Mouse (Mus musculus): ENCODE data around the gene Fgfr2. TPM values are rescaled to one million over a fixed set of nuclear protein-coding genes. Genes with fewer than 3 reads are reported as not detected.

Gene Fgfr2
- polyA plus RNA-seq, 1 experiment, result 14.8 TPM

DNA sequence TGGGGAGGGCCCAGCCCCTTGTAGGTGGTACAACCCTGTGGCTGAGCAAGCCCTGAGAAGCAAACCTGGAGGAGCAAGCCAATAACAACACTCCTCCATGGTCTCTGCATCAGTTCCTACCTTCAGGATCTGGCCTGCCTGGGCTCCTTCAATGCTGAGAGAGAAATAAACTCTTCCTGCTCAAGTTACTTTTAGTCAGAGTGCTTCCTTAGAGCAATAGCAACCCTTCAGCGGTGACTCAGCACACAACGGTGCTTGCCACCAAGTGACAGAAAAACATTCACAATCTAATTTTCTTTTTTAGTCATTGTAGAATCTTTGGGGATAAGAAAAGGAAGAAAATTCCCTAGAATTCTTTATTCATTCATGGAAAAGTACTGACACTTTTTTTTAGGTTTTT is 1446.0 kb downstream of the Fgfr2 start:
- no peak for TF ChIP-seq CTCF (conservative IDR thresholded peaks at IDR 0.05; ENCODE audit: insufficient read depth, insufficient read length, low read depth, low read length)
- TF ChIP-seq POLR2A (IDR thresholded peaks at IDR 0.05; ENCODE audit: low read depth, low read length), result no peak
- H3K27ac ChIP-seq (ENCODE audit: insufficient read depth, low read depth, low read length), result no peak overlapping the region
- DNase-seq, result no peak
- H3K4me1 ChIP-seq (ENCODE audit: control insufficient read depth, insufficient read depth, low read length), result no peaks in the 10 kb centered on the region
- H3K4me3 ChIP-seq (ENCODE audit: insufficient read depth, low read depth, low read length), result no peak overlapping the region
- no peaks in the 10 kb centered on the region for H3K27me3 ChIP-seq (replicated peaks; ENCODE audit: control insufficient read depth, insufficient read depth, low read length)
- WGBS, result 87% methylated on average over 2 of the region's 2 CpGs
- no peaks in the 10 kb centered on the region for H3K36me3 ChIP-seq (ENCODE audit: control insufficient read depth, insufficient read depth, low read length)

DNA sequence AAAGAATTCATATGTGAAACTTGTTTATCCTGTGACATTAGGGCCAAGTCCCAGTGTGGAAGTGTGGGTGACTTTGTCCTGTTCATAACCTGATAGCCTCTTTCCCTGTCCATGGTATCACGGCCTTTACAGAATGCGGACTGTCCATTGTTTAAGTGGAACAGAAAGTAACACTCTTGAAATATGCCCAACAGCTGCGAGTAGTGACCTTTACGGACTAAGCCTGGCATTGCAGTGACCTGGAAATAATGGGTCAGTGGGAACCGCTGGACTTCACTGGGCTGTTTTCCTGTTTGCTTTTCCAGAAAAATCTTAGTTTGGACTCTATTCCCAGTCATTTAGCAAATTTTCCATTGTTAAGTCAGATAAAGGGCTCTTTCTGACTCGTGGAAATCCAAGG is 1452.6 kb downstream of the Fgfr2 start:
- H3K4me3 ChIP-seq (ENCODE audit: insufficient read depth, low read depth, low read length), result no peak overlapping the region
- WGBS, result 38% methylated on average over 6 of the region's 6 CpGs
- no peaks in the 10 kb centered on the region for H3K4me1 ChIP-seq (ENCODE audit: control insufficient read depth, insufficient read depth, low read length)
- TF ChIP-seq POLR2A (IDR thresholded peaks at IDR 0.05; ENCODE audit: low read depth, low read length) (no peak), CTCF (conservative IDR thresholded peaks at IDR 0.05; ENCODE audit: insufficient read depth, insufficient read length, low read depth, low read length) (no peak)
- H3K27ac ChIP-seq (ENCODE audit: insufficient read depth, low read depth, low read length), result no peak overlapping the region
- H3K36me3 ChIP-seq (ENCODE audit: control insufficient read depth, insufficient read depth, low read length), result no peaks in the 10 kb centered on the region
- DNase-seq, result no peak
- no peaks in the 10 kb centered on the region; the same call in 1 of the 2 replicates for H3K27me3 ChIP-seq (replicated peaks; ENCODE audit: control insufficient read depth, insufficient read depth, low read length)

DNA sequence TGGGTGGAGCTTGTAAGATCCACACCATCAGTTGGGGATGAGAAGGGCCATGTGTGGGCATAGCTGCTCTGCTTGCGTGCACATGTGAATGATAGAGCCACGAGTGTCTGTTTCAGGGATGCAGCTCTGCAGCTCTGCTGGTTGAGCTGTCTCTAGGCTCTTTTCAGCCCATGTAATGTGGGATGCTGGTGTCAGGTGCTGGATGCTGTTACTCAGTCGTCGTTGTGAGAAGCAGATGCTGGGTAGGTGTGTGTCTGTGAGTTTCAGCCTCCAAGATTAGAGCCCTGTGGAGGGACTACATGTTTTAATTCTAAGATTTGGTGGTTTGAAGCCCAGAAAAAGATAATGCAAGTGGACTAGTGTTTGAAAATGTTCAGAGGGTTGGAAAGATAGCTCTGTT is 1453.8 kb downstream of the Fgfr2 start:
- no peaks in the 10 kb centered on the region for H3K36me3 ChIP-seq (ENCODE audit: control insufficient read depth, insufficient read depth, low read length)
- DNase-seq, result no peak
- TF ChIP-seq POLR2A (IDR thresholded peaks at IDR 0.05; ENCODE audit: low read depth, low read length) (no peak), CTCF (conservative IDR thresholded peaks at IDR 0.05; ENCODE audit: insufficient read depth, insufficient read length, low read depth, low read length) (no peak)
- H3K27me3 ChIP-seq (replicated peaks; ENCODE audit: control insufficient read depth, insufficient read depth, low read length), result no peaks in the 10 kb centered on the region; the same call in 1 of the 2 replicates
- H3K27ac ChIP-seq (ENCODE audit: insufficient read depth, low read depth, low read length), result no peak overlapping the region
- no peaks in the 10 kb centered on the region for H3K4me1 ChIP-seq (ENCODE audit: control insufficient read depth, insufficient read depth, low read length)
- no peak overlapping the region for H3K4me3 ChIP-seq (ENCODE audit: insufficient read depth, low read depth, low read length)
- WGBS, result 74% methylated on average over 4 of the region's 4 CpGs

DNA sequence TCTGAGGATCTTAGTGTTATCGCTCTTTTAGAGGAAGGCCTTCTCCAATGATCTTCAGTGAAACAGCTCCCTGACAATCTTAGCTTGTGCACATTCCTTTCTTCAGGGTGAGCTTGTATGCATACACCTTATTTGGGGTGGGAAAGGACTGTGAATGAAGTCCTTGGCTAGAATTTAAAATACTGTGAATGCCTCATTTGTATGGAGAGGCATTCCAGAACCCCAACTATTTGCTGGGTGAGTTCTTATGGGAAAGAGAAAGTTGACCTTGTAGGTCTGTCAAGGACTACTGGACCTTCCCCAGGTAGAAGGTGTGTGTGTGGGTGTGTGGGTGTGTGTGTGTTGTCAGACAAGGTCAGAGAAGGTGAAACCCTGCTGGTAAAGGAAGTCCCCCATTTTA is 1462.4 kb downstream of the Fgfr2 start:
- Histone ChIP-seq H3K4me3 (ENCODE audit: insufficient read depth, low read depth, low read length) (no peak overlapping the region), H3K36me3 (ENCODE audit: control insufficient read depth, insufficient read depth, low read length) (no peaks in the 10 kb centered on the region), H3K27ac (ENCODE audit: insufficient read depth, low read depth, low read length) (no peak overlapping the region), H3K4me1 (ENCODE audit: control insufficient read depth, insufficient read depth, low read length) (no peaks in the 10 kb centered on the region), H3K27me3 (replicated peaks; ENCODE audit: control insufficient read depth, insufficient read depth, low read length) (no peaks in the 10 kb centered on the region)
- WGBS, result 97% methylated on average over 1 of the region's 1 CpGs
- no peak for DNase-seq
- TF ChIP-seq POLR2A (IDR thresholded peaks at IDR 0.05; ENCODE audit: low read depth, low read length) (no peak), CTCF (conservative IDR thresholded peaks at IDR 0.05; ENCODE audit: insufficient read depth, insufficient read length, low read depth, low read length) (no peak)

DNA sequence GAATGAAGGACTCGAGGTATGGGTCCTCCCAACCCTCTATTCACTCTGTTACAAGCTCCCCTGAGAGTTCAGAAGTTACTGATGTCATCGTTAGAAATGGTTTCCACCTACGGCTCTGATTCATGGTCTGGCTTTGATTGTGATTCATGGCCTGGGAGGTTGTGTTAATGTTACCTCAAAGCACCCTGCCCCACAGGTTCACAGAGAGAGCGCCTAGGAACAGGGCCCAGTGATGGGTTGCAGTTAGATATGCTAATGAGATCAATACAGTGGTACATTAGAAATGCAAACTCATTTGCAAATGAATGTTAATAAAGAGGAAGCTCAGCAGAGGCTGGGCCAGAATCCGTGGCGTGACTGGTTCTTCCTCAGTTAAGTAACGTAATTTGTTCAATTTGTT is 1467.1 kb downstream of the Fgfr2 start:
- Histone ChIP-seq H3K36me3 (ENCODE audit: control insufficient read depth, insufficient read depth, low read length) (no peaks in the 10 kb centered on the region), H3K4me3 (ENCODE audit: insufficient read depth, low read depth, low read length) (no peak overlapping the region), H3K4me1 (ENCODE audit: control insufficient read depth, insufficient read depth, low read length) (no peaks in the 10 kb centered on the region), H3K27ac (ENCODE audit: insufficient read depth, low read depth, low read length) (no peak overlapping the region), H3K27me3 (replicated peaks; ENCODE audit: control insufficient read depth, insufficient read depth, low read length) (no peaks in the 10 kb centered on the region)
- DNase-seq, result no peak
- no peak for TF ChIP-seq POLR2A (IDR thresholded peaks at IDR 0.05; ENCODE audit: low read depth, low read length)
- TF ChIP-seq CTCF (conservative IDR thresholded peaks at IDR 0.05; ENCODE audit: insufficient read depth, insufficient read length, low read depth, low read length), result no peak
- 51% methylated on average over 7 of the region's 7 CpGs for WGBS

DNA sequence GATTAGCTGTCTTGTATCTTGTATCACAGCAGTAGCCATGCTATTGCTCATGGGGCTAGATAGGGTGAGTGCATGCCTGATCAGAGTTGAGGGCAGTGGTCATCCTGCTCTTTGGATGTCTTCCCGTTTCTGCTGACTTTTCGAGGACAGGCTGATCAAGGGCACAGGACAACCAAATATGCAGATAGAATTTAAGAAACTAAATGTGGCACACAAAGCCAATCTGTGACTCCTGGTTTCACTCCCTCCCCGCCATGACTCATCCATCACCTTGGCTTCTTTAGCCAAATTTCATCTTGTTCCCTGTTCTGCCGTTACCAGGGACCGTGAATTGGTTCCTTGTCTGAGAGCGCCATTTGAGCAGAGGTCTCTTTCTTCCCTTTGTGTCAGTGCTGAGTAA is 1469.7 kb downstream of the Fgfr2 start:
- whole genome bisulfite sequencing, result 78% methylated on average over 6 of the region's 6 CpGs
- H3K4me1 ChIP-seq (ENCODE audit: control insufficient read depth, insufficient read depth, low read length), result no peaks in the 10 kb centered on the region
- DNase-seq, result no peak
- no peaks in the 10 kb centered on the region for H3K27me3 ChIP-seq (replicated peaks; ENCODE audit: control insufficient read depth, insufficient read depth, low read length)
- no peaks in the 10 kb centered on the region for H3K36me3 ChIP-seq (ENCODE audit: control insufficient read depth, insufficient read depth, low read length)
- no peak for TF ChIP-seq CTCF (conservative IDR thresholded peaks at IDR 0.05; ENCODE audit: insufficient read depth, insufficient read length, low read depth, low read length)
- TF ChIP-seq POLR2A (IDR thresholded peaks at IDR 0.05; ENCODE audit: low read depth, low read length), result no peak
- H3K27ac ChIP-seq (ENCODE audit: insufficient read depth, low read depth, low read length), result no peak overlapping the region
- no peak overlapping the region for H3K4me3 ChIP-seq (ENCODE audit: insufficient read depth, low read depth, low read length)

DNA sequence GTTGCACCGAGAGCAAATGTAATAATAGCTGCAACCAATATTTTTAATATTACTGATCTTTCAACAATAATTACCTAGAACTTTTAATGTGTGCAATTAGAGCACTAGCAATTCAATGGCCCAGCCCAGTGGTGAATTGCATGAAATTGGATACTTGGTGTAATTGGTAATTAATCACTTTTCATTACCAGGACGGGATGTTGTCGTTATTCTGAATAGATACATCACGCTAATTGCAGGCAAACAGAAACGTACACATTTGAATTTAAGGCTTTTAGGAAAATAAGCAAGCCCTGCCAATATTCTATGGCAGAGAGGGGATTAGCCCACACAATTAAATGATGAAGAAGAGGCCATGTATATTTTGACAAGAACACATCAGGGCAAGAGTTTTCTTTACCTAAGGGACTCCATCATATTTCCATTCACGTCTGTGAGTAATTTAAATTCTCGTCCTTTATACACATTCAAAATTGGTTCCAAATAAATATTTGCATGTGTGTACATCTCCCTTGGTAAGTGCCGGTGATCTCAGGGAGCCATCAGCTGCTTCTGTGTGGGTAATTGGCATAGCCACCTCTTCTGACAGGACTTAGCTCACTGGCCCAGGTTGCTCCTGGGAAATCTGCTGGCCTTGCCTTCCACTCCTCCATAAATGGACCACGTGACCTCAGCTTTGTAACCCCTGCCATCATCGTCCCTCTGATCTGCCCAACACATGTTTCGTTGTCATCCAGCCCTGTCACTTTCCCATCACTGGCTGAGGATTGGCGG is 1471.0 kb downstream of the Fgfr2 start:
- DNase-seq, result no peak
- no peaks in the 10 kb centered on the region for H3K4me1 ChIP-seq (ENCODE audit: control insufficient read depth, insufficient read depth, low read length)
- no peak overlapping the region for H3K4me3 ChIP-seq (ENCODE audit: insufficient read depth, low read depth, low read length)
- H3K27ac ChIP-seq (ENCODE audit: insufficient read depth, low read depth, low read length), result no peak overlapping the region
- no peak for TF ChIP-seq CTCF (conservative IDR thresholded peaks at IDR 0.05; ENCODE audit: insufficient read depth, insufficient read length, low read depth, low read length)
- no peak for TF ChIP-seq POLR2A (IDR thresholded peaks at IDR 0.05; ENCODE audit: low read depth, low read length)
- 67% methylated on average over 12 of the region's 12 CpGs for WGBS
- H3K27me3 ChIP-seq (replicated peaks; ENCODE audit: control insufficient read depth, insufficient read depth, low read length), result no peaks in the 10 kb centered on the region
- H3K36me3 ChIP-seq (ENCODE audit: control insufficient read depth, insufficient read depth, low read length), result no peaks in the 10 kb centered on the region

Data from kidney, adult 2 months (tissue).